Mouse (Mus musculus): ENCODE measurements at regions not wholly inside any gene's neighbourhood (a gene's known extent, or its start where the extent isn't known, plus 50 kb on each side); places are given as distances from the start of the nearest gene placed in this dataset.

DNA sequence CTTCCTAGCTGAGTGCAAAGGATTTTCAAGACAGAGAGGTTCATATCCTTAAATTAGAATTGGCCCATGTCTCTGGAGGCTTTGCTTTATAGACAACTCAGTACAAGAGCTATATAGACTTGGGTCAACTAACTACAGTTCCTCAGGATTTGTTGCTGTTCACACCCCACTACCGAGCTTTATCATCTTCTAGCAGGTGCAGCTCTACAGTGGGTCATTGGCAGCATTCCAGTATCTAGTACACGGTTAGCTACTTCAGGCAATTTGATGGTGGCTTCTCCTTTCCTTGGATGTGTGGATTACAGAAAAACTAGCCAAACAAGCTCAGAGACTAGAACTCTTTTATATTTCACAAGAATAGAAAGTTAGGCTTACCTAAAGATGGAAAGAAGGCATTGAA, 282.3 kb downstream of the Insc start:
- TF ChIP-seq POLR2A (IDR thresholded peaks at IDR 0.05; ENCODE audit: borderline replicate concordance, control insufficient read depth, low read depth, low read length) (no peak), CTCF (IDR thresholded peaks at IDR 0.05; ENCODE audit: control insufficient read depth, insufficient read depth, low read length) (no peak)
